Mouse (Mus musculus): ENCODE measurements around the gene Cybc1. TPM values are rescaled to one million over a fixed set of nuclear protein-coding genes. Genes with fewer than 3 reads are reported as not detected.

The Cybc1 gene
- polyA plus RNA-seq, 1 experiment from 2014 or later: 33.0 TPM

DNA sequence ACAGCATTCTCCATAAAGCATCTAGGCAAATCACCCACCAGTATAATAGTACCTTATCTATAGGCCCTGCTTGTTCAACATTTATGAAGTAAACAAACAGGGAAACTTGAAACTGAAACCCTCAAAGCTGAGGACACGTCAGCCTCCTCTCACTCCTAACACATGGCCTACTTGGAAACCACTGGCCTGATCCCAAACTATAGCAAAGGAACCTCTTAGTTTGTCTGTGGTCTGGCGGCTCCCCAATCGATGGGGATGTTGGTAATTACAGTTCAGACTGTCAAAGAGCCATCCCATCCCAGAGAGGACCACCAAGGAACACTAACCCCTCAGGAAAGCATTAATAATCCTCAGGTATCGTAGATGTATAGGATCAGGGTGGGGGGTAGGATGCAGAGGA lies 29.3 kb downstream of the Cybc1 start:
- Histone ChIP-seq H3K4me1 (ENCODE audit: control insufficient read depth, insufficient read depth, low read length) (no peaks in the 10 kb centered on the region), H3K27ac (ENCODE audit: low read depth, low read length) (no peak overlapping the region), H3K9me3 (ENCODE audit: control insufficient read depth, low read length) (no peaks in the 10 kb centered on the region), H3K4me3 (ENCODE audit: low read length) (no peak overlapping the region), H3K4me2 (replicated peaks; ENCODE audit: low read depth, low read length) (no peak overlapping the region), H3K9ac (ENCODE audit: low read depth, low read length) (no peak overlapping the region), H3K27me3 (ENCODE audit: control insufficient read depth, insufficient read depth, low read length) (no peaks in the 10 kb centered on the region), H3K36me3 (ENCODE audit: control insufficient read depth, insufficient read depth, low read length) (no peaks in the 10 kb centered on the region; the same call in 1 of the 2 replicates)
- 74% methylated on average over 4 of the region's 4 CpGs for WGBS
- no peak for ATAC-seq (ENCODE audit: low FRiP score, low TSS enrichment)

- Histone ChIP-seq H3K4me3 (ENCODE audit: low read length) (no peak overlapping the region), H3K4me2 (replicated peaks; ENCODE audit: low read depth, low read length) (no peak overlapping the region), H3K4me1 (ENCODE audit: control insufficient read depth, insufficient read depth, low read length) (no peaks in the 10 kb centered on the region), H3K27ac (ENCODE audit: low read depth, low read length) (no peak overlapping the region), H3K36me3 (ENCODE audit: control insufficient read depth, insufficient read depth, low read length) (no peaks in the 10 kb centered on the region; the same call in 1 of the 2 replicates), H3K27me3 (ENCODE audit: control insufficient read depth, insufficient read depth, low read length) (no peaks in the 10 kb centered on the region), H3K9me3 (ENCODE audit: control insufficient read depth, low read length) (no peaks in the 10 kb centered on the region), H3K9ac (ENCODE audit: low read depth, low read length) (no peak overlapping the region)
- 21% methylated on average over 2 of the region's 2 CpGs for WGBS
- no peak for ATAC-seq (ENCODE audit: low FRiP score, low TSS enrichment)
Observed at GRCm38 (mm10) chr11:121198622-121199021, 30.5 kb downstream of the Cybc1 start.

GRCm38 (mm10) chr11:121193415-121193814 lies 35.7 kb downstream of the Cybc1 start:
- Histone ChIP-seq H3K9me3 (ENCODE audit: control insufficient read depth, low read length) (no peaks in the 10 kb centered on the region), H3K4me1 (ENCODE audit: control insufficient read depth, insufficient read depth, low read length) (no peaks in the 10 kb centered on the region), H3K4me2 (replicated peaks; ENCODE audit: low read depth, low read length) (no peak overlapping the region), H3K36me3 (ENCODE audit: control insufficient read depth, insufficient read depth, low read length) (no peaks in the 10 kb centered on the region; the same call in 1 of the 2 replicates), H3K9ac (ENCODE audit: low read depth, low read length) (no peak overlapping the region), H3K27me3 (ENCODE audit: control insufficient read depth, insufficient read depth, low read length) (no peaks in the 10 kb centered on the region), H3K27ac (ENCODE audit: low read depth, low read length) (no peak overlapping the region), H3K4me3 (ENCODE audit: low read length) (no peak overlapping the region)
- ATAC-seq (ENCODE audit: low FRiP score, low TSS enrichment): 0 out of 2 replicates have a peak, but pooled peaks have one; percentile 46
- 47% methylated on average over 3 of the region's 3 CpGs for WGBS

DNA sequence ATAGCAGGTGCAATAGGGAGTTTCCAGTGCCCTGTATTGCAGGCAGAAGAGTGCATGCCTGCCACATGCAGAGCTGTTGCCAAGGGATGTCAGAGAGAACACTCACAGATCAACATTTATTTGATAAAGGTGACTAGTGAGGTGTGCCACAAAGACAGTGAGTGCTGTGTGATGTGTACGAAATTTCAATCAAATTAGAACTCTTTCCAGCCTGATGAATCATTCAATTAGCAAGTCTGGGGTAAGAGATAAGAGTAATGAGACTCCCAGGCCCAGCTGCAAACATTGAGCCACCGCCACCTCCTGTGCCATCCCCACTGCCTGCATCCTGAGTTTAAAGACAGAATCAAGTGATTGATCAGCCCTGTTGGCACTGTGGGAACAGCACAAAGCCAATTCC lies 36.4 kb downstream of the Cybc1 start:
- no peak overlapping the region for H3K4me2 ChIP-seq (replicated peaks; ENCODE audit: low read depth, low read length)
- 64% methylated on average over 2 of the region's 2 CpGs for WGBS
- H3K4me1 ChIP-seq (ENCODE audit: control insufficient read depth, insufficient read depth, low read length): no peaks in the 10 kb centered on the region
- no peaks in the 10 kb centered on the region; the same call in 1 of the 2 replicates for H3K36me3 ChIP-seq (ENCODE audit: control insufficient read depth, insufficient read depth, low read length)
- H3K27me3 ChIP-seq (ENCODE audit: control insufficient read depth, insufficient read depth, low read length): no peaks in the 10 kb centered on the region
- H3K9me3 ChIP-seq (ENCODE audit: control insufficient read depth, low read length): no peaks in the 10 kb centered on the region
- H3K4me3 ChIP-seq (ENCODE audit: low read length): no peak overlapping the region
- no peak overlapping the region for H3K27ac ChIP-seq (ENCODE audit: low read depth, low read length)
- no peak for ATAC-seq (ENCODE audit: low FRiP score, low TSS enrichment)
- no peak overlapping the region for H3K9ac ChIP-seq (ENCODE audit: low read depth, low read length)

DNA sequence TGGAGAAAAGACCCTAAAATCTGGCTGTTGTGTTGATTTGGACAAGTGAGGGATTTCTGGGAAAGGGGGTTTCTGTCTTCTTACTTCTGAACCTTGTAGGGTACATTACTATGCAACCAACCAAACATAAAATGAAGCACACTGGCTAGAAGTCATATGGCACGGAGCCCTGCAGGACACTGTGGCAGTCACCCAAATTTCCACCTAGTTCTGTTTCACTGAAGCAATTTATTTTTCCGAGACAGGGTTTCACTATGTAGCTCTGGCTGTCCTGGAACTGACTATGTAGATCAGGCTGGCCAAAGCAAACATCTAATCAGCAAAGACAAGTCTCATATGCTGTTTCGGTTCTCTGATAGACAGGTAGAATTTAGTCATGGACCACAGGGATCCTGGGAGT lies 39.4 kb downstream of the Cybc1 start:
- Histone ChIP-seq H3K36me3 (ENCODE audit: control insufficient read depth, insufficient read depth, low read length) (no peaks in the 10 kb centered on the region), H3K4me2 (replicated peaks; ENCODE audit: low read depth, low read length) (no peak overlapping the region), H3K27ac (ENCODE audit: low read depth, low read length) (no peak overlapping the region), H3K27me3 (ENCODE audit: control insufficient read depth, insufficient read depth, low read length) (no peaks in the 10 kb centered on the region), H3K9ac (ENCODE audit: low read depth, low read length) (no peak overlapping the region), H3K4me1 (ENCODE audit: control insufficient read depth, insufficient read depth, low read length) (no peaks in the 10 kb centered on the region), H3K4me3 (ENCODE audit: low read length) (no peak overlapping the region), H3K9me3 (ENCODE audit: control insufficient read depth, low read length) (no peaks in the 10 kb centered on the region)
- WGBS: 91% methylated on average over 3 of the region's 3 CpGs
- ATAC-seq (ENCODE audit: low FRiP score, low TSS enrichment): no peak

DNA sequence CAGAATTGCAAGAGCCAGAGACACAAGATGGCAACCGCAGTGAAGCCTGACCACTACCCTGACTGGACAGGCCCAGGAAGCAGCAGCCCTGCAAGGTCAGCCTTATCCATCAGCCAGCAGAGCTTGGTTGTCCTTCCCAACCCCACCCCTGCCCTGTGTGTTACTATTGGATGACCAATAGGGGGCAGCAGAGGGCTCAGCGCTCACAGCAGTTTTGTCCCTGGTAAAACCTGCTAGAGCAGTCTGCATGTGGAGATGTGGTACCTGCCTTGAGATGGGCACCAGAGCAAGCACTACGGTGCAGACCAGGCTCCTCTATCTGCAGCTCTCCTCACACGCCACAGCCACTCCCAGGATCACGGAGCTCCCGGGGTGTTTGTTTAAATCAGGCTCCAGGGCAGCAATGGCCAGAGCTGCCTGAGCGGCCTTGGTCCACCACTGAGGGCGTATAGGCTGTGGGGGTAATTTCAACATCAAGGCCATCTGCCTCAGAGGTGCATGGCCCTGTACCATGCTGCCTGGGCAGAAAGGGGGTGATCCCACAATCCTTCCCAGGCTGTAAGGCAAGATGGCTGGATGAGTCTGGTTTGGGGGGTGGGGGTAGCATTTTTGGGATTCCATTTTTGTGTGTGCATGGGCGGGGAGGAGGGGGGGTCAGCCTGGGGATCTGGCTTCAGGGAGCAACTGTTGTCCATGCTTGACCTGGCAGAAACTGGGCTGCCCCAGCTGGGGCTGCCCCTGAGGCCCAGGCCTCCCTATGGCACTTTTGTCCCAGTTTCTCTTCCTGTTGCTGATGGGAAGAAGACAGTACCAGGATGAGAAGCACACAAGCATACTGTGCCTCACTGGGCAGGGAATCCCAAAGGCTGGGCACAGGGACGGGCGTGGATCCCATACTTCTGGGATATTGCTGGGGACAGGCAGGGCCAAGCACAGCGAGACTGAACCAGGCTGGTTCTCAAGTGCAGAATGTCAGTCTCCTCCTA lies 52.5 kb downstream of the Cybc1 start:
- peaks cover 5% of the 10 kb centered on the region; the same call in 1 of the 2 replicates for H3K36me3 ChIP-seq (ENCODE audit: control insufficient read depth, insufficient read depth, low read length)
- H3K9me3 ChIP-seq (ENCODE audit: control insufficient read depth, low read length): no peaks in the 10 kb centered on the region
- H3K4me1 ChIP-seq (ENCODE audit: control insufficient read depth, insufficient read depth, low read length): no peaks in the 10 kb centered on the region
- H3K27me3 ChIP-seq (ENCODE audit: control insufficient read depth, insufficient read depth, low read length): no peaks in the 10 kb centered on the region
- no peak overlapping the region for H3K9ac ChIP-seq (ENCODE audit: low read depth, low read length)
- H3K4me3 ChIP-seq (ENCODE audit: low read length): no peak overlapping the region
- H3K27ac ChIP-seq (ENCODE audit: low read depth, low read length): no peak overlapping the region
- H3K4me2 ChIP-seq (replicated peaks; ENCODE audit: low read depth, low read length): no peak overlapping the region
- 56% methylated on average over 12 of the region's 12 CpGs for WGBS
- ATAC-seq (ENCODE audit: low FRiP score, low TSS enrichment): peak; percentile 56

DNA sequence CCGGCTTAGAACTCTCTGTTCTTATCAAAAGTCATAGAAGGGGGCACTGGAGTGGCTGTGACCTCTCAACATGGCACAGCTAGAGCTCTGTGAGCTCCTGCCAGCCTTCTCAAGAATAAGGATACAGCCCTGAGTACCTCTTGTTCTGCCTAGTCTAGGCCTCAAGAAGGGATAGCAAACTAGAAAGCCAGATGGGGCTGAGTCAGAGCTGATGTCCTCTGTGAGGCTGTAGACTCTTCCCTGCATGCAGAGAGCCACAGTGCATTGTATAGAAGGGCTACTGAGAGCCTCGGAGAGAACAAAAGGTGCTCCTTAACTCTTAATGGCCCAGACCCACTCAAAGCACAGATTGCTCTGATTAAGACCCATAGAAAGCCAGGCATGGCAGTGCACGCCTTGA lies 54.9 kb downstream of the Cybc1 start:
- WGBS: 48% methylated on average over 3 of the region's 3 CpGs
- no peak overlapping the region for H3K4me2 ChIP-seq (replicated peaks; ENCODE audit: low read depth, low read length)
- H3K9me3 ChIP-seq (ENCODE audit: control insufficient read depth, low read length): no peaks in the 10 kb centered on the region
- no peak for ATAC-seq (ENCODE audit: low FRiP score, low TSS enrichment)
- H3K9ac ChIP-seq (ENCODE audit: low read depth, low read length): no peak overlapping the region
- H3K27me3 ChIP-seq (ENCODE audit: control insufficient read depth, insufficient read depth, low read length): no peaks in the 10 kb centered on the region
- no peaks in the 10 kb centered on the region; the same call in 1 of the 2 replicates for H3K36me3 ChIP-seq (ENCODE audit: control insufficient read depth, insufficient read depth, low read length)
- H3K4me1 ChIP-seq (ENCODE audit: control insufficient read depth, insufficient read depth, low read length): no peaks in the 10 kb centered on the region
- no peak overlapping the region for H3K27ac ChIP-seq (ENCODE audit: low read depth, low read length)
- no peak overlapping the region for H3K4me3 ChIP-seq (ENCODE audit: low read length)

DNA sequence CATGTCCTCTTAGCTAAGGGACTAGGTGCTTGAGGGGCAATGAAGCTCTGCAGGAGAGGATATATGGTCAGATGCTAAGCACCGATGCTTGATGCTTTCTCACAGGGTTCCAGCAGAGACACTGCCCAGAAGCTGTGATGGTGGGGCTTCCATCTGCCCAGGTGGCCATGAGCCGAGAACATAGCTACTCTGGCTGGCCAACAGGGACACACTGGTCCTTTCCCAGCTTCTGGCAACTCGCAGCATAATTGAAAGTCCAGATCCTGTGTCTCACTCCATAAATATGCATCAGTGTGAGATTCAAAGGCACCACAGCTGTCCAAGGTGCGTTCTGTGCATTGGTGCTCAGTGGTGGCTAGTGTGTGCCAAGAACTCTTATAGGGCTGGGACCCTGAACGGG lies 55.9 kb downstream of the Cybc1 start:
- Histone ChIP-seq H3K36me3 (ENCODE audit: control insufficient read depth, insufficient read depth, low read length) (no peaks in the 10 kb centered on the region; the same call in 1 of the 2 replicates), H3K4me3 (ENCODE audit: low read length) (no peak overlapping the region), H3K9me3 (ENCODE audit: control insufficient read depth, low read length) (no peaks in the 10 kb centered on the region), H3K27ac (ENCODE audit: low read depth, low read length) (no peak overlapping the region), H3K4me2 (replicated peaks; ENCODE audit: low read depth, low read length) (no peak overlapping the region), H3K4me1 (ENCODE audit: control insufficient read depth, insufficient read depth, low read length) (no peaks in the 10 kb centered on the region), H3K9ac (ENCODE audit: low read depth, low read length) (no peak overlapping the region), H3K27me3 (ENCODE audit: control insufficient read depth, insufficient read depth, low read length) (no peaks in the 10 kb centered on the region)
- ATAC-seq (ENCODE audit: low FRiP score, low TSS enrichment): no peak
- WGBS: 82% methylated on average over 5 of the region's 5 CpGs

All from kidney, embryonic 14.5 days (tissue).